Mouse (Mus musculus) kidney, adult 2 months (tissue): ENCODE results near the gene Gng8. TPM values are rescaled to one million over a fixed set of nuclear protein-coding genes. Genes with fewer than 3 reads are reported as not detected.
A peak's percentile ranks its signal among the peaks of the same experiment; 100 is the strongest.

Experiments
- DNase-seq: peaks from one replicate; pipeline ENCODE4 v3.0.0; 2021
- H3K27ac ChIP-seq: fragments of 200-500 bp; 2 replicates; pipeline ENCODE4 v1.5.1; 2012; ENCODE audit warnings: low read depth, low read length, control low read depth, inconsistent platforms; ENCODE audit not compliant: insufficient read depth
- H3K27me3 ChIP-seq: fragments of 200-500 bp; replicated peaks from 2 replicates; pipeline ENCODE4 v1.6.1; 2012; ENCODE audit warnings: mild to moderate bottlenecking, moderate library complexity, low read length, inconsistent platforms; ENCODE audit not compliant: control insufficient read depth, insufficient read depth
- H3K36me3 ChIP-seq: fragments of 200-500 bp; 2 replicates; pipeline ENCODE4 v1.6.1; 2012; ENCODE audit warnings: mild to moderate bottlenecking, moderate library complexity, low read length, inconsistent platforms; ENCODE audit not compliant: control insufficient read depth, insufficient read depth
- H3K4me1 ChIP-seq: fragments of 200-500 bp; 2 replicates; pipeline ENCODE4 v1.6.1; 2011; ENCODE audit warnings: low read length; ENCODE audit not compliant: control insufficient read depth, insufficient read depth
- H3K4me3 ChIP-seq: fragments of 200-500 bp; 2 replicates; pipeline ENCODE4 v1.5.1; 2011; ENCODE audit warnings: mild to moderate bottlenecking, low read depth, low read length, control low read depth; ENCODE audit not compliant: insufficient read depth
- CTCF ChIP-seq: fragments of 200-500 bp; conservative IDR thresholded peaks from 2 replicates; pipeline ENCODE4 v1.5.1; 2011; ENCODE audit warnings: low read depth, mild to moderate bottlenecking, control low read depth, low read length, moderate library complexity, mixed read lengths; ENCODE audit not compliant: insufficient read depth, insufficient read length
- POLR2A ChIP-seq: fragments of 200-500 bp; IDR thresholded peaks from one replicate; pipeline ENCODE4 v1.6.1; 2011; ENCODE audit warnings: low read depth, low read length, control low read depth
- WGBS: fragments of 180-500 bp; shearing (Covaris S2); methylation state at CpG from one replicate; pipeline ENCODE4 v1.1.7; 2018; 5-methylcytosine and 5-hydroxymethylcytosine counted together
- polyA plus RNA-seq: library from polyadenylated mRNA; depleted of rRNA; stranded (reverse); fragments of >200 nt; gene quantifications from 2 replicates; pipeline ENCODE4 v1.2.3, GENCODE M21; 2012; rRNA removed

The Gng8 gene
- polyA plus RNA-seq, 1 experiment = 3.6 TPM

DNA sequence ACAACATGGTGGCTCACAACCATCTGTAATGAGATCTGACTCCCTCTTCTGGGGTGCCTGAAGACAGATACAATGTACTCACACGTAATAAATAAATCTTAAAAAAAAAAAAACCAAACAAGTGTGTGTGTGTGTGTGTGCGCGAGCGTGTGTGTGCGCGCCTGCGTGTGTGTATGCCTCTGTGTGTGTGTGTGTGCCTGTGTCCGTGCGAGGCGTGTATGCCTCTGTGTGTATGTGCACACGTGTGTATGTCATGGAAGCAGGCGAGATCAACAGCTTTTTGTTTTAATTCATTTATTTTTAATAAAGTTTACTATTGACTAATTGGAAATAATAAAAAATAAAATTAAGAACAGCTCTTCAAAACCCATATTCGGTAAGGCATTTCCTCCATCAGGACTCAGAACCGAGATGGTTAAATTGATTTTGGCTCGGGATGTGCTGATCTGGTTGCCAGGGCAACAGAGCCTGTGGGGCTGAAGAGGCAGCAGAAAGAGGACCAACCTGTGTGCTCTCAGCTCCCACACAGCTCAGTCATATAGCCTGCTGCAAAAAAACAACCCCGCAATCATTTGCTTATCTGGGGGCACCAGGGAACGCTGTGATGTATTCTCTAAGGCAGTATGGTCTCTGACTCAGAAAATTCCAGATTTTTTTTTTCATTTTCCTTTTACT is 46.7 kb downstream of the Gng8 start:
- WGBS = 71% methylated on average over 17 of the region's 17 CpGs
- H3K4me3 ChIP-seq = no peak overlapping the region
- no peak overlapping the region for H3K27ac ChIP-seq
- 0 out of 2 replicates have a peak, but pooled peaks cover 4% of the 10 kb centered on the region for H3K4me1 ChIP-seq
- H3K27me3 ChIP-seq = no peaks in the 10 kb centered on the region
- DNase-seq = no peak
- TF ChIP-seq POLR2A = no peak
- H3K36me3 ChIP-seq = no peaks in the 10 kb centered on the region

DNA sequence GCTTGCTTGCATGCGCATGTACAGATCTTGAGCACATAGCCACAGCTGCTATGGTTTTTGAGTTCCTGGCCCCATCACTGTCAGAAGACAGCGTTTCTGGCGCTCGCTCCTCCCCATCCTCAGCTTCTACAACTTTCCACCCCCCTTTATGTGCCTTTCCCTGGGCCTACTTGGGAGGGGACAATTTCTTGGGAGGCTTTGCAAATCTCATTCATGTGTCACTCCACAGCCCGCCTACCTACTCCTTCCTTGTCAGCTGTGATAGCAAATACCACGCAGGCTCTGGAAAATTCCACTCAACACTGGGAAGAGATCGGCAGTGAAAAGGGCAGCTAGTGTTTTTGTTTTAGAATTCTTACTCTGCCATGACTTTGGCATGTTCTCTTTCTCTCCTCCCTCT is 48.7 kb downstream of the Gng8 start:
- no peaks in the 10 kb centered on the region for H3K36me3 ChIP-seq
- TF ChIP-seq POLR2A (no peak), CTCF (no peak)
- H3K27ac ChIP-seq = peak overlapping the region; percentile 58; the same call in 1 of the 2 replicates
- DNase-seq = peak; percentile 71
- no peak overlapping the region for H3K4me3 ChIP-seq
- 39% methylated on average over 7 of the region's 7 CpGs for WGBS
- 0 out of 2 replicates have a peak, but pooled peaks cover 4% of the 10 kb centered on the region for H3K4me1 ChIP-seq
- no peaks in the 10 kb centered on the region for H3K27me3 ChIP-seq

GRCm38 (mm10) chr7:16942861-16943260 is 51.3 kb downstream of the Gng8 start:
- WGBS = 50% methylated on average over 4 of the region's 4 CpGs
- Histone ChIP-seq H3K4me3 (no peak overlapping the region), H3K36me3 (no peaks in the 10 kb centered on the region), H3K27me3 (no peaks in the 10 kb centered on the region), H3K4me1 (0 out of 2 replicates have a peak, but pooled peaks cover 4% of the 10 kb centered on the region), H3K27ac (no peak overlapping the region)
- TF ChIP-seq CTCF = no peak
- TF ChIP-seq POLR2A = no peak
- DNase-seq = no peak

GRCm38 (mm10) chr7:16944061-16944807 is 52.6 kb downstream of the Gng8 start, which contains the start of gene Pnmal2:
Pnmal2 (plus strand) TSS chr7:16944682.
- no peaks in the 10 kb centered on the region for H3K27me3 ChIP-seq
- TF ChIP-seq POLR2A = peak; percentile 43
- TF ChIP-seq CTCF = no peak
- H3K36me3 ChIP-seq = no peaks in the 10 kb centered on the region
- 0 out of 2 replicates have a peak, but pooled peaks cover 4% of the 10 kb centered on the region for H3K4me1 ChIP-seq
- H3K27ac ChIP-seq = no peak within 1 kb of the TSS
- peak within 1 kb of the TSS; percentile 78 for H3K4me3 ChIP-seq
- DNase-seq = peak; percentile 81
- WGBS = 18% methylated on average over 36 of the region's 36 CpGs

DNA sequence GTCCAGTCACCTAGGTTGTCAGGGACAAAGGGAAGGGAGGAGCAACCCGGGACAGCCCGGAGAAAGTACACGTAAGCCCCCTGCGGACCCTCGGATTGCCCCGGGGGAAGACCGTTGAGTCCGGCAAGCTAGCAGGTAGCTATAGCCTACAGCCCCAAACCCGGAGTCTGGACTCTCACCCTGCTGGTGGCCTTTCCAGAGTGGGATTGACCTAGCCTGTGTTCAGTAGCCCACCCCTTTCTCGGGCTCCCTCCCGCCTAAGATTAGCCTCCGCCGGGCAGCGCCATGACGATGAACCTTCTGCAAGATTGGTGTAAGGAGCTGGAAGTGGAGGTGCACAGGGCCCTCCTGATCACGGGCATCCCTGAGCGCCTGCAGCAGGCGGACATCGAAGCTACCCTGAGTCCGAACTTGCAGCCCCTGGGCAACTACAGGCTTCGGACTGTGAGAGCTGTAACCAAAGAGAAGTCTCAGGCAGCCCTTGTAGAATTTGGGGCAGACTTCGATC is 53.3 kb downstream of the Gng8 start:
- H3K27me3 ChIP-seq = no peaks in the 10 kb centered on the region
- 10% methylated on average over 22 of the region's 22 CpGs for WGBS
- H3K4me3 ChIP-seq = peak overlapping the region; percentile 78
- TF ChIP-seq CTCF (no peak), POLR2A (no peak)
- no peak overlapping the region for H3K27ac ChIP-seq
- H3K36me3 ChIP-seq = no peaks in the 10 kb centered on the region
- 0 out of 2 replicates have a peak, but pooled peaks cover 4% of the 10 kb centered on the region for H3K4me1 ChIP-seq
- no peak for DNase-seq

Other genes starting within 250 kb of the Gng8 start
- gene Ceacam15, start 216.1 kb upstream of the Gng8 start, polyA plus RNA-seq = not detected in 2 replicates
- not detected in 2 replicates for gene Ceacam9, start 169.9 kb upstream of the Gng8 start, polyA plus RNA-seq
- 288 and 300 TPM in 2 replicates for gene Ap2s1, start 153.4 kb upstream of the Gng8 start, polyA plus RNA-seq
- 74.6 and 95.2 TPM in 2 replicates for gene Slc1a5, start 110.4 kb upstream of the Gng8 start, polyA plus RNA-seq
- 94.4 and 116 TPM in 2 replicates for gene Strn4, start 75.9 kb upstream of the Gng8 start, polyA plus RNA-seq
- gene Fkrp, start 75.1 kb upstream of the Gng8 start, polyA plus RNA-seq = 31.0 and 33.9 TPM in 2 replicates
- 18.3 and 23.3 TPM in 2 replicates for gene Prkd2, start 48.9 kb upstream of the Gng8 start, polyA plus RNA-seq
- 5.5 and 7.5 TPM in 2 replicates for gene Dact3, start 16.5 kb upstream of the Gng8 start, polyA plus RNA-seq
- 4.0 and 5.0 TPM in 2 replicates for gene Ptgir, start 14.7 kb downstream of the Gng8 start, polyA plus RNA-seq
- gene Calm3, start 32.3 kb downstream of the Gng8 start, polyA plus RNA-seq = 305 and 325 TPM in 2 replicates
- 3.6 and 4.0 TPM in 2 replicates for gene Pnmal2, start 52.9 kb downstream of the Gng8 start, polyA plus RNA-seq
- 0.01 and 0.06 TPM in 2 replicates for gene Pnmal1, start 67.9 kb downstream of the Gng8 start, polyA plus RNA-seq
- gene Gm42372, start 91.3 kb downstream of the Gng8 start, polyA plus RNA-seq = 0.08 TPM in 1 of 2 replicates, not detected in the other
- 0.81 and 1.0 TPM in 2 replicates for gene Ccdc8, start 100.9 kb downstream of the Gng8 start, polyA plus RNA-seq
- gene Ppp5c, start 136.1 kb downstream of the Gng8 start, polyA plus RNA-seq = 199 and 226 TPM in 2 replicates
- 0.92 and 0.95 TPM in 2 replicates for gene Hif3a, start 170.6 kb downstream of the Gng8 start, polyA plus RNA-seq
- gene Psg16, start 182.3 kb downstream of the Gng8 start, polyA plus RNA-seq = 0.05 TPM in 1 of 2 replicates, not detected in the other